Mouse (Mus musculus) G1E (cell line): ENCODE measurements around the gene Wfikkn2.

Experiments
- CTCF ChIP-seq: IDR thresholded peaks from 2 replicates; pipeline ENCODE4 v1.5.1; 2012; ENCODE audit warnings: low read depth, low read length, inconsistent platforms, mixed read lengths
- GATA1 ChIP-seq: IDR thresholded peaks from 2 replicates; pipeline ENCODE4 v1.6.1; 2012; ENCODE audit warnings: borderline replicate concordance, low read length, inconsistent platforms, mixed read lengths
- POLR2AphosphoS5 ChIP-seq: IDR thresholded peaks from 2 replicates; pipeline ENCODE4 v1.6.1; 2012; ENCODE audit warnings: low read depth, low read length, inconsistent platforms; ENCODE audit not compliant: insufficient replicate concordance
- TAL1 ChIP-seq: conservative IDR thresholded peaks from 2 replicates; pipeline ENCODE4 v1.6.1; 2012; ENCODE audit warnings: low read depth, low read length, inconsistent platforms, mixed read lengths

DNA sequence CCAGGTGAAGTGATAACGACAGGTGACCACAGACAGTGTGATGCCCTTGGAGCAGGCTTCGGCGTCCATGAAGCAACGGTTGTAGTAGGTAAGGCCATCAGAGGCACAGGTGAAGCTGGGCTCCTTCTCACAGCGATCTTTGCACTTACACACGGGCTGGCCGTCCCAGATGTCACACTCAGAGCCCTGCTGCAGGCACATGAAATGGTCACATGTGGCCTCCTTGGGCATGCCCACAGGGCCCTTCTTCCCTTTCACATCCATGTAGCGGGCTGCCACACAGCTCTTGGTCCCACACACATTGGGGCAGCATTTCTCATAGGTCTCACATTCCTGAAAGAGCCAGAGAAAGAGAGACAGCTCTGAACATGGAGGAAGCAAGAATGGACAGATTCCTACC lies 7.0 kb downstream of the Wfikkn2 start:
- TF ChIP-seq CTCF, result no peak
- no peak for TF ChIP-seq GATA1
- TF ChIP-seq TAL1, result no peak
- no peak for TF ChIP-seq POLR2AphosphoS5
